Mouse (Mus musculus) induced T-regulatory cell, adult 2 months (primary cell): ENCODE results near the gene Trappc1.
A peak's percentile ranks its signal among the peaks of the same experiment; 100 is the strongest.

Experiments
- DNase-seq: peaks from one replicate; pipeline ENCODE4 v3.0.0-alpha.2; 2012; ENCODE audit warnings: low read depth

Trappc1 gene

GRCm38 (mm10) chr11:69369215-69369989 is 45.6 kb downstream of the Trappc1 start, which contains the start of gene Chd3:
Gene Chd3, minus strand, starts transcription at chr11:69369406.
- DNase-seq = no peak

GRCm38 (mm10) chr11:69369990-69370816 is 46.4 kb downstream of the Trappc1 start:
- peak; percentile 51 for DNase-seq

- DNase-seq = peak; percentile 39
Measured at GRCm38 (mm10) chr11:69370817-69371215, 47.0 kb downstream of the Trappc1 start.

- DNase-seq = no peak
Measured at GRCm38 (mm10) chr11:69371601-69372000, 47.8 kb downstream of the Trappc1 start.

DNA sequence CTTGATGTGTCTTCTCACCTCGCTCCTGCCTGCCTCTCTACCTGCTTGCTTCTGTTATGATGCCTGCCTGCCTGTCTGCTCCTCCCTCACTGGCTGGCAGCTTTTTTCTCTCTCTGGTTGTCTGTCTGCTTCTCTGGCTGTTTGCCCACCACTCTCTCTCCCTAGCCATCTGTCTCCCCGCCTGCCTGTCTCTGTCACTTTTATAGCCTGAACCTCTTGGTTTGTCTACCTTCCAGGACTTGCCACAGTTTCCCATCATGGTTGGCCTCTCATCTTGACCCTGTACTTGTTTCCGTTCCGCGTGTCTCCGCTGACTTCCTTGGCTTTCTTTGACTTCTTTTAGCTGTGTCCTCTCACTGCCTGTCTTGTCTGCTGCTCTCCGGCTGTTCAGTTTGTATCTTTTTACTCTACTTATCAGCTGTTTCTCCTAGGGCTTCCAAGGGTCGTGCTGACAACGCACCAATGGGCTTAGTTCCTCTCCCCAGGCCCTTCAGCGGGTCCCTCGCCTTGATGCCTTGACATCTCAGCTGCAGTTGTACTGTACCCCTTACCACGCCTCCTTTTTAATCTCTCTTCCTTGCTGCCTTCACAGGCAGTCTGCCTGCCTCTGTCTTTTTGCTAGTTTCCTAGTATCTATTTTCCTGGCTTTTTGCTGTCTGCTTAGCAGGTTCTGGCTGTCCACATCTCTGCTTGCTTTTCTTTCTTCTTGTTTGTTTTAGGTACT is 48.4 kb downstream of the Trappc1 start:
- DNase-seq = peak; percentile 69

GRCm38 (mm10) chr11:69372780-69373170 is 49.0 kb downstream of the Trappc1 start:
- peak; percentile 85 for DNase-seq

GRCm38 (mm10) chr11:69373223-69373965 is 49.6 kb downstream of the Trappc1 start:
- DNase-seq = no peak
